Mouse (Mus musculus) cerebellum, adult 2 months (tissue): ENCODE measurements at regions not wholly inside any gene's neighbourhood (a gene's known extent, or its start where the extent isn't known, plus 50 kb on each side); places are given as distances from the start of the nearest gene placed in this dataset.

Experiments used
- CTCF ChIP-seq: fragments of 200-500 bp; IDR thresholded peaks from 2 replicates; pipeline ENCODE4 v1.5.1; 2011; ENCODE audit warnings: low read depth, mild to moderate bottlenecking, control low read depth, low read length, moderate library complexity, borderline replicate concordance; ENCODE audit not compliant: insufficient read depth
- POLR2A ChIP-seq: fragments of 200-500 bp; IDR thresholded peaks from 2 replicates; pipeline ENCODE4 v1.6.1; 2011; ENCODE audit warnings: low read length, control low read depth, borderline replicate concordance; ENCODE audit not compliant: insufficient read depth

- TF ChIP-seq POLR2A: no peak
- TF ChIP-seq CTCF: no peak
These were observed 84.0 kb downstream of the Gm11011 start for GRCm38 (mm10) chr2:169503598-169503958.
